Mouse (Mus musculus): Measurements from ENCODE around the gene Dll1.
A peak's percentile ranks its signal among the peaks of the same experiment; 100 is the strongest.

Dll1 gene

DNA sequence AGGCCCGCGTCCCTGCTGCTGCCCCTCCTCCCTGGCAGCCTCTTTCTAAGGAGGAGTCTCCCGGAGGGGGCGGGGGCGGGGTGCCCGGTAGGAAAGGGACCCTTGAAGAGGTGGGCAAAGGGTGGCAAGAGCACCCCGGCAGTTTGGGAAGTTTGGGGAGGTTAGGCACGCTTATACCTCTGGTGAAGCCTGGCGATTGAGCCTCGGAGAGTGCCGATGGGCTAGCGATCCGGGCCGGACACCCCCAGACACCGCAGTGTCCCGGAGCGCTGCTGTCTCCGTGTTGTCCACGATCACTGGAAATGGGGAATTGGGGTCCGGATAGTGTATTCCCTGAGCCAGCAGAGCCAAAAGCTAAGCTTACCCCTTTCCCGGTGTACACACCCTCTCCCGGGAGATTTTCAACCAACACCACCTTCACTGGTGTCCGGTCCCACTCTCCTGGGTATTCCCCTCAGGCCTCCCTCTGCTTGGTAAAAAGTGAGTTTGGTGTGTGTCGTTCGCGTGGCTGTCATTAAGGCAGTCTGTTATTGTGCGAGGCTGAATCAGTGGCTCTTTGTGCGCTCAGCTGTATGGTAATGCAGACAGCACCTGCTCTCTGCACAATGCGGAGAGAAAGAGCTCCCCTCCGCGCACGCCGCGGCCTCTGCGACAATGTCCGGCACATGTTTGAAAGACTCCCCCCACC is at the start of gene Dll1:
Gene Dll1 (minus strand): TSS at position 379 of the 688 bp plus-strand sequence.
- peak in 1 of 2 experiments; percentile 63 for DNase-seq (ENCODE audit: low spot score in 2 of 2)

DNA sequence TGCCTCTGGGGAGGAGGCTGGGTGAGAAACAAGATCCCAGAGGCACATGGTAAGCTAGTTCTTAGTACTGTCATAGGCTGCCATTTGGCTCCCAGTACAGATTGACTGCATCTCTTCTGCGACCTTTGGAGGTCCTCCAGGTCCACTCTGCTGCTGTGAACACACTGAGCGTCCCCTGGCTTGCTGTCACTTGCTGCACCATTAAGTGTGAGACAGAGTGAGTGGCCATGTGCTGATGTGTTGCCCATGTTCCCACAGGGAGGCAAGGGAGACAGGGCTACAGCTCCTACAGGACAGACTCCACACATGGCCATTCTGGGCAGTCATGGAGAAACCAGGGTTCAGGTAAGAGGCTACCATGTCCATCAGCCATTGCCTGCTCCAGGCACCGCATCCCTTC is 49.3 kb upstream of the Dll1 start:
- DNase-seq (ENCODE audit: low spot score in 2 of 2), result no peak

DNA sequence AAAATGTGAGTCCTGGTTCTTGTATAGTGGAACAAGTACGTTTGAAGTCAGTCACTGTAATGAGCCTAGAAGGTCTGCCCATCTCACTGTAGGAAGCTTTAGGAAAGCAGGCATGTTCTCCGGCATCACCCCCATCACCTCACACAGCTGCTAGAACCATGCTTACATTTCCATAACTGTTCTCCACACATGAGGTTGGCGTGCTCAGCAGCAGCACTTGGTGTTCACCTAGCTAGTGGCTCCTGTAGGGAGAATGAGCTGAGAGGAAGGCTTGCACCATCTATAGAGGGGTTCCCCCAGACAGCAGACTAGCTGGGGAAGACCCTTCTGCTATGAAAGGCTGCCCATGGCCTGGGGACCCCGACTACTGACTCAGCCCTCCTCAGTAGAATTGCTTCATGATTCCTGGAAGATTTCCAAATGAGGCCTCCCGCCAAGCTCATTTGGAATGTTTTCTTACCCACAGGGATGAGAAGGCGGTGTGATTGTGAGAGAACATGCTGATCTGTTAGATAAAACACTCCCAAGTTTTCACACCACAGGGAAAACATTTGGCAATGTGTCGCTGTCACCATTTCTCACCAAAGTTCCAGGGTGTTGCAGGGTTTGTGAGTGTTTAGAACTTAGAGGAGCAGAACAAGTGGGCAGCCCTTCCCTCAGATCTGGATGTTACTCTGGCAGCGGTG is 46.6 kb upstream of the Dll1 start:
- no peak for DNase-seq (ENCODE audit: low spot score in 2 of 2)

DNA sequence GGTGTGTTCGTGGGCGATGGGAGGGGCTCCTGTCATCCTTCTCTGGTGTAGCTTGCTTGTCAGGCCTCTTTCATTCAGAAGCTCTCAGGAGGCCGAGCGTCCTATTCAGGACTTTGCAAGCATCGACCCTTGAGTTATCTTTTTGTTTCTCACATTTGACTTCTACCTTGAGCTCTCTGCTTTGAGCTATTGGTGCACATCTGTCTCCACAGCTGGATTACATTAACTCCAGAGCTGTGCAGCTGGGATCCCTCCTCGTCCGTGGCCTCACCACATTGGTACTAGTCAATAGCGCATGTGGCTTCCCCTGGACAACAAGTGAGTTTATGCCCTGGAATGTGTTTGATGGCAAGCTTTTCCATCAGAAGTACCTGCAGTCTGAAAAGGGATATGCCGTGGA is 46.0 kb upstream of the Dll1 start:
- no peak for DNase-seq (ENCODE audit: low spot score in 2 of 2)

DNA sequence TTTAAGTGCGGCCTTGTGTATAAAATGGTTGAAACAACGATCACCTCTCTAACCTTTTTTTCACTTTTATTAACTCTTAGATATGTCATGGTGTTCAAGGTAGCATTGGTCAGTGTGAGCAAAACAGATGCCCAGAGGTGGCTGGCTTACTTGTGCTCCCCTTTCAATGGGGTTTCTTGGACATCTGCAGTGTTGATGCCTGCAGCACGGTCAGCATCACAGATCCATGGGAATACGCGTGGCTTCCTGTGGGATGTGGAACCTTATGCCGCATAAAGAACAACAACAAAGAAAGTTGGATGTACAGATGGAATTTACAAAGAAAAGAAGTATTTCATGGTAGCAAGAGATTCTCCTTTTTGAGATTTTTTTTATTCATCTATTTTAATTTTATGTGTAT is 44.8 kb upstream of the Dll1 start:
- no peak for DNase-seq (ENCODE audit: low spot score in 2 of 2)

DNA sequence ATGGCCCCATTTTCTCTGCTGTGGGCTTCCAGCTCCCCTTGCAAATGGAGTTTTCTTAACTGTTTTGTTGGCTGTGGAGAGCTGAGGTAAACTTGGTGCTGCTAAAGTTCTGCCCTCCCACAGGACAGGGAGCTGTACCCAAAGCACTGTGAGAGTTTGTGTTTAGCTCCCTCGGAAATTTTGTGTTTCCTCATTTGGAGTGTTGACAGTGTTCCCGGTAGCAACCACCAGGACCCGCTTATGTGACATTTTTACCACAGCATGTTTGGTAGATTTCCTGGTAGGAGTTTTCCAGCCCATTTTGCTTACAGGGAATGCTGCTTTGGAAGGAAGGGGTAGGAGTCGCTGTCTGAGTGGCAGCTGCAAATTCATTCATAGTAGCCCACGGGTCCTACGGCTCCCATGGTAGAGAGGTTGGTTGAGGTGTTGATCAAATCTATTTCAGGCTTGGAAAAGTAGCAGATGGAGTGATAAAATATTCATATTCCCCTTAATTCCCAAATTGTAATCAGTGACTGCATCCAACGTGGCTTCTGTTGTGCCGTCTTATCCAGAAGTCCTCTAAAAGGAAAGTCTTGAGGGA is 43.4 kb upstream of the Dll1 start:
- DNase-seq (ENCODE audit: low spot score in 2 of 2), result no peak

DNA sequence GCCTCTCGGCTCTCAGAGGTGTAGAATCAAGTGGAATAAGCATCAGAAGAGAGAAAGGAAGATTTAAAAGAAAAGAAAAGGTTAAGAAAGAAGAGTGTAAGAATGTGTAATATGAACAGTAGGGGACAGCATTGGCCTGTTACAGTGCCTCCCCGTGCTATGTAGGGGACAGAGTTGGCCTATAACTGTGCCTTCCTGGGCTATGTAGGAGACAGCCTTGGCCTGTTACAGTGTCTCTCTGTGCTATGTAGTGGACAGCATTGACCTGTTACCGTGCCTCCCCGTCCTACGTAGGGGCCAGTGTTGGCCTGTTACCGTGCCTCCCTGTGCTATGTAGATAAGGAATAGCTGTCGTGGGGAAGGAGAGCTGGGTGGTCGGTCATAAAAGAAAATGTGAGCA is 42.9 kb upstream of the Dll1 start:
- DNase-seq (ENCODE audit: low spot score in 2 of 2), result no peak

DNA sequence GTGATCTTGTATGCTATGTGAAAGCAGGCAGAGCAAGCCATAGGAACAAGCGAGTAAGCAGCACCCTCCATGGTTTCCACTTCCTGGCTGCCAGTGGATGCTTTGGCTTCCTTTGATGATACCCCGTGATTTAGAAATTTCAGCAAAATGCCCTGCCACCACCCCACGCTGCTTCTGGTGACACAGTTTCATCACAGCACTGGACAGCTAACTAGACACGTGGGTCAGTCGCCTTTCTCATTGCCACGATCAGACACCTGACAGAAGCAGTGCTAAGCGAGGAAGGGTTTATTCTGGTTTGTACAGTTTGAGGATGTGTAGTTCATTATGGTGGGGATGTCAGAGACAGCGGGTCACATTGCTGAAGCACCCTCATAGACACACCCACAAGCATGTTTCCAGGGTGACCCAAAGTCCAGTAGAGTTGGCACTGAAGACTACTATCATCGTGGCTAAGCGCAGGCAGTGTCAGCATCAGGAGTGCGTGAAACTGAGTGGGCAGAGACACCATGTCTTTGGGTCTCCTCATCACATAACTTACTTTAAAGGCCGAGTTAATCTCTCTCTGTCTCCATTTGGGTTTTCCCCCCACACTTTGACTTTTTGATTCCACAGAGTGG is 40.0 kb upstream of the Dll1 start:
- no peak for DNase-seq (ENCODE audit: low spot score in 2 of 2)

DNA sequence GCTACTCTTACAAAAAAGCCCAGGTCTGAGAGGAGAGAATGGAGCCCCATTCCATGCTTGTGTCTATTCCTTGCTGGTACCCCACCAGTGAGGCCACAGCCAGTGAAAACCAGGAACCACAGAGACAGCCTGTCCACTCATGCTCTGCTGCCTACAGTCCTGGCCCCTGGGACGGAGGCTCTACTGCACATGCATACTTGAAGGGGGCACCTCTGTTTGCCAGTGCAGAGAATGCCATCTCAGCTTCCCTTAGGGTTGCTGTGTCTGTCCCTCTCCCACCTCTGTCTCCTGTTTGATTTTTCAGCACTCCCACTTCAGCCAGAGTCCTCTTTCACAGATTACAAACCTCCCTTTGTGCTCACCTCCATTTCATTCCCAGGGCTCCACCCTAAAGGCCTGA is 34.2 kb upstream of the Dll1 start:
- DNase-seq (ENCODE audit: low spot score in 2 of 2), result no peak

DNA sequence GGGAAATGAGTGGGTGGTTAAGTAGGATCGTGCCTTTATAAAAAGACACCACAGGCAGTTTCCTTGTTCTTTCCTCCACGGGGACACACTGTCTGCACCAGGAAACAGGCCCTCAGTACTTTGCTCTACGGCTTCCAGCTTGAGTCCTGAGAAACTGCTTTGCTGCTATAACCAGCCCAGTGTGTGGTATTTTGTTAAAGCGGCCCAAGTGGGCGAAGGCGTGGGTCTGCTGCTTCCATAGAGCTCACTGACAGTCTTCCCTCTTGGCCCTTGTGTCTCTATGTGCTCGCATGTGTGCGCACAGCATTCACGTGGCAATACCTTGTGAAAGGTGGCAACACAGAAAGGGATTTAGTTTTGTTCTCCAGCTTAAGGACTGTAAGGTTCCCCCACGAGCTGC is 32.6 kb upstream of the Dll1 start:
- DNase-seq (ENCODE audit: low spot score in 2 of 2), result no peak

DNA sequence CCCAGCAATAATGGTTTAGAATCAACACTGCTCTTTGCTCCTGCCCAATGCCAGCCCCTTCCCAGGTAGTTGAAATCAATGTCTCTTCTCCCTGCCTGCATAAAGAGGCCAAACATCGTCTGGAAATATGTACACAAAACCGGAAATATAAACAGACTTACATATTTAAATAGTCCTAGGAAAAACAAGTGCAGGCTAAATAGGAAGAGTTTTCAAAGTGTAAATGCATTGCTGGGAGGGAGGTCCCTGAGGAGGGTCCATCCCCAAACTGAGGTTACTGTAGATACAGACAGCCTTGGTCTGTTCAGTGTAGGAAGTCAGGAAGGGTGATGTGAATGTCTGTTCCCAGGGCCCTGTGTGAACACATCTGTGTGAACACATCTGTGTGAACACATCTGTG is 29.9 kb upstream of the Dll1 start:
- DNase-seq (ENCODE audit: low spot score in 2 of 2), result no peak

DNA sequence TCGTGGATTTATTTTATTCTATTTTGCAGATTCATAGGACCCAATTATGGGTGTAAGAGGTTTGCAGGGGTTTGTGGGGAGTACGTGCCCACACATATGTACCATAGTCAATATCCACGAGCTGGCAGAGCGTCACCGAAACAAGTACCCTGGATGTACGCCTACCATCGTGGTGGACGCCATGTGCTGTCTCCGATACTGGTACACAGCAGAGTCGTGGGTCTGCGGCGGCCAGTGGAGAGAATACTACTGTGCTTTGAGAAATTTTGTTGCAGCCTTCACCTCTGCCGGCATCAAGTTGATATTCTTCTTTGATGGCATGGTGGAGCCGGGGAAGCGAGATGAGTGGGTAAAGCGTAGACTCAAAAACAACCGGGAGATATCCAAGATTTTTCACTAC is 25.0 kb upstream of the Dll1 start:
- no peak for DNase-seq (ENCODE audit: low spot score in 2 of 2)

DNA sequence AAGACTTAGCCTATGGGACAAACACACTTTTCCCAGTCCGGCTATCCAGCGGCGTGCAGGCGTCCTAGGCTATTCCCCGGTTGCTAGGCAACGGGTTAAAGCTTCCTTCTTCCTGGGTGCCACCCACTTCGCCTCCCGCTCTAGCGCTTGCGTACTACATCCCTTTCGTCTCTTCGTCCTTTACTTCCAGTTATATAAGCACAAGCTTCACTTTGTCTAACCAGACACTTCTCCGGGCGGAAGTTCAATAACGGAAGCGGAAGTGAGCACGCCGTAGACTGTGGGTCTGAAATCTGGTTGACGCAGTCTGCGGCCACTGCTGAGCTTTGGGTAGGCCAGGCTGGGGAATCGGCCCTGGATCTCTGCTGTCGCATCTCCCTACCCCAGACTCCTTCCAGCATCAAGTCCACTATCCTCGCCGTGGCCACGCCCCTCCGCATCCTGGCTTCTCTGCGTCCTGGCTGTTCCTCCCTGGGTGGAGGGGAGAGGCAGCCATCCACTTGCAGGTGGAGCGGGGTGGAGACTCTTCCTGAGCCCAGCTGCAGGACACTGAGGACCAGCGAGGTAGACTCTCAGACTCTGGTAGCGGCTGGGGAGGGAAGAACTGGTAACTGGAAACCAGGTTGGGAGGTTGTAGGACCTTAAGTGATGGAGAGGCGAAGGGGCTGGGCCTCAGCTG is 19.5 kb upstream of the Dll1 start, which contains the start of gene Fam120b:
Gene Fam120b (plus strand): TSS at position 206 of the 679 bp plus-strand sequence.
- DNase-seq (ENCODE audit: low spot score in 2 of 2), result peak; percentile 73 to 82

DNA sequence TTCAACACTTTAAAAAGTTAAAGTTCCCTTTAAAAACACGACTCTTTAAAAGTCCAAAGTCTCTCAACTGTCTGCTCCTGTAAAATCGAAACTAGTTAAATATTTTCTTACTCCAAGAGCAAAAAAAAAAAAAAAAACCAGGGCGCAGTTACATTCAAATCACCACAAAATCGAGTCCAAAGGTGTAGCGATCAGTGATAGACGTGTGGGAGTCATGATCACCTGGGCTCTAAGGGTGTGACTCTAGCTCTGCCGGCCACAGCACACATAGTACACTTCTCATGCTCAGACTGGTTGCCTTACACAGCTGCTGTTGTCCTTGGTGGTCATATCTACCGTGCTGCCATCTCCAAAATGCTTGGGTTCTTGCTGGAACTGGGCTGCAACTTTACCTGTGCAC is 12.7 kb upstream of the Dll1 start:
- peak in 1 of 2 experiments; percentile 39 for DNase-seq (ENCODE audit: low spot score in 2 of 2)

DNA sequence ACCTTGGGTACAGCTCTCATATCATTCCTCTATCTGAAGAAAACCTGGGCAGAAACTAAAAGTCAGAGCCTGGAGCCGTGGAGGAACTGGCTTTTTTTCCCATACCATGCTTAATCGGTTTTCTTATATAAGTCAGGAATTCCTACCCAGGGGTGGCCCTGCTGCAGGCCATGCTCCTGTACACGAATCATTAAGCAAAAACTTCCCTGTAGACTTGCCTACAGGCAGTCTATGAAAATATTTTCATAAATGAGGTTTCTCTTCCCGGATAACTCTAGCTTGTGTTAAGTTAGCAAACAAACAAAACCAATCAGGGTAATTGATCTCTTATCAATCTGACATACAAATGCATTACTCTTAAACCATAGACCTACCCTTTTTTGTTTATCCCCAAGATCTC is 12.2 kb upstream of the Dll1 start:
- no peak for DNase-seq (ENCODE audit: low spot score in 2 of 2)

DNA sequence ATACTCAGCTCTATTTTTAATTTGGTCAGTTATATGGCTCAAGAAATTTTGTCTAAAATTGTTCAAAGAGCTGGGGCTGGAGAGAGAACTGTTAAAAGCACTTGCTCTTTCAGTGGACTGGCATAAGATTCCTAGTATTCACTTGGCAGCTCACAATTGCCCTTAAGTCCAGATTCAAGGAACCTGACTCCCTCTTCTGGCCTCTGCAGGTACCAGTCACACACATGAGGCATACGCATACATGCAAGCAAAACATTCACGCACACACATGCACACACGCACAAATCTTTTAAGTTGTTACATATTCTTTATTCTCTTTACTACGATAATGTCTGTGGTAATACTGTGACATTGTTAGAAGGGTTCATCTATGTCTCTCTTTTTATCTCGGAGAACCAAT is 6.7 kb upstream of the Dll1 start:
- DNase-seq (ENCODE audit: low spot score in 2 of 2), result no peak

DNA sequence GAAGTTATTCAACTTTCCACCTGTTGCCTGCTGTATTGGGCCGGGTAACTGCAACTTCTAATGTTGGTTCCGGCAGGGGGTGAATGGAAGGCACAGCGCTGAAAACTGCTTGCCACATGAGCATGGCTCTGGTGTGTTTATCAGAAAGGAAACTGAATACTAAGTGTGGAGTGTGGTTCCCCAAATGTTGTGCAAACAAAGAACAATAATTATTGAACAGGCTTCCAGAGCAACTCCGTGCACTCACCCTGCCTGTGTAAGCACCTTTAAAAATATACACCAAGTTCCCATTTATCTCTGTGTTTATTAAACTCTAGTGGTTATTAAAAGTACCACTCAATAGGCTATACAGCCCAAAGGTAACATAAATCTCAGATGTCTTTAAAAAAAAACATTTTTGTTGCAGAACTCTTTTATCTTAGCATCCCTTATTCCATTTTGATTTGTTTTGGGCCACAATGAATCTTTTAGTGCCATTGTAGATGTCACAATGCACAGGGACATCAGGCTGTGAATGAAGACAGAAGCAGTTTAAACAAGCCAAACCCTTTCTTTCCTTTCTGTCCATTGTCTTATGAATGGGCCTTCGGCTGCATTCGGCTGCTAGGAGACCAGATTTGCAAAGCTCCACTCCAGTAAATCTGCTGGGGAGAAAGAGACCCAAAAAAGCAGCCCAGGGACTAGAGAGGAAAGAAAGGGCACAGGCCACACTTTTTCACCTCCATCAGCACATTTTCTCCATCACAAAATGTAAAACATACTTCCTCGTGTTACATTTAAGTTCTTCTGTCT is 5.4 kb upstream of the Dll1 start:
- DNase-seq (ENCODE audit: low spot score in 2 of 2), result no peak

DNA sequence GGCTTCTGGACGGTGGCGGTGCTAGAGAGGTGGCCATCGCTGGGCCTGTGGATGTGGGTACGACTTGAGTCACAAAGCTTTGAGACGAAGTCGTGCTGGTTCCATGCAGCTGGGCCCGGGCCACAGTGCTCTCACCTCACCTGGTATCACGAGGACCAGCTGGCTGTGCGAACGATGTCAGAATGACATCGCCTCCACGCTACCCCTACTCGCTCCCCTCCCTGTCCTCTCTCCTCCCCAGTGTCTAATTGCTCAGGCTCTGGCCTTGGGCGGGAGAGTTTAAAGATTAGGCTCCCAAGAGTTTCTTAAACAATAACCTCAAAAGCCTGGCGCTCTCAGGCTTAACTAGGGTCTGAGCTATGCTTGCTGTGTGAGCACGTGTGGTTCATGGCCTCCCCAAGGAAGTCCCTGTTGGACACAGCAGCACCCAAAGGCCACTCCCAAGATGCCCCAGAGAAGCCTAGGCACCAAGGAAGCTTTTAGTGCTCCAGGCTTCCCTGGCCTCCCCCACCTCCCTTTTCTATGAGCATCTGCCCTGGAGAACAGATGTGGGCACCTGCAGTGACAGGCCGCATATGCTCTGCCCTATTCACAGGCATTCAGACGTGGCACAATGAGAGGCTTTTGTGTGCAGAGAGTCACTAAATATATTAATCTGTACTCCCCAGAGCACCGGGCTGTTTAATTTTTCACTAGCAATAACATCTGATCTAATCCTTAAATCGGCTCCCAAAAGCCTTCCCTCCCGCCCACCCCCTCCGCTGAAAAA is 4.6 kb upstream of the Dll1 start:
- no peak for DNase-seq (ENCODE audit: low spot score in 2 of 2)

DNA sequence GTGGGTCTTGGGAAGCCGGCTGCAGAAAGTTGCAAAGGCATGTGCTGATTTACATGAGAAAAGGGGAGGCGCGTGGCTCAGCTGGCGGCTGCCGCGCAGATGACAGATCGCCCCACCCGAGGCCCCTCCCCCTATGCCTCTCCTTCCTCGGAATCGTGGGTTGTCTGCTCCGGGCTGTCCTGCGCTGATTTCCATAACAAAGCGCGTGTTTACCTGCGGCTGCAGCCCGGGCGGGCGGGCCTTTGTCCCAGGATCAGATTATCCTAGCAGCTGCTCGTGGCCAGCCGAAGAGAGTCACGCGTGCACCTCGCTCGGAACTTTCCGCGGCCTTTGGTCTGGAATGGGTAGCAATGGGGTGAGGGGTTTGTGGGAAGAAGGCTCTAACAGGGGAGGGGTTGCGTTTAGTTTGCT is 4.0 kb upstream of the Dll1 start:
- DNase-seq (ENCODE audit: low spot score in 2 of 2), result no peak

DNA sequence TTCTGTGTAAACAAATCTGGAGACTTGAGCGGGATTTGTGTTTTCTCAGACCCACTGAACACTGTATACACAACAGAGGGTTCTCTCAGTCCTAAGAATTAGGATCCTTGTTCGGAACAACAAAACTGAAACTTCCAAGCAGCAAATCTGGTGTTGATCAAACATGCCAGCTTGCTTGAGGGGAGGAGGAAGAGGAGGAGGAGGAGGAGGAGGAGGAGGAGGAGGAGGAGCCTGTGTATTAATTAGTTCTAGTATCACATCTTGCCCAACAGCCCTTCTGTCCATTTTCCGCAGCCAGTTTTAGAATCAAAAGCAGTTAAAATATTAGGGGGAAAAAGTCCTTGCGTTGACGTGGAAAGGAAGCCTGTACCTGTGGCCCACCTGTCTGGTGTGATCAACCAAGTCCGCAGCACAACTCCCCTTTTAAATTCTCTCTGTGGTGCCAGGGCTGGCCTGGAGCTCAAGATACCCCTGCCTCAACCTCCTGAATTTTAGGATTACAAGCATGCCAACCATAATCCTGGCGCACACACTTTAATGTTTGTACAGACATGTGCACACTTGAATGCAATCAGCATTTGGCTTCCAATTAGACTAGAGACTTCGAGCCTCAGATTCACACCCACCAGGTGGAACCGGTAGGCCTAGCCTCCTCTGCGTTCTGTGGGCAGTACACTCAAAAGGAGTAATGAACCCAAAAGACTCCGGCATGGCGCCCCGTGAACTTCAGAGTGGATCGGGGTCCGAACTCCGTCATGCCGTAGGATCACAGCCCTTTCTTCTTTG is 3.3 kb upstream of the Dll1 start:
- no peak for DNase-seq (ENCODE audit: low spot score in 2 of 2)
